Mouse (Mus musculus): ENCODE results near the gene Ncapg. TPM values are rescaled to one million over a fixed set of nuclear protein-coding genes. Genes with fewer than 3 reads are reported as not detected.
"Not testable (repeated sequence)": the region's sequence is repeated elsewhere in the genome, so short reads cannot be mapped to it uniquely, and the experiment has no call there.

Gene Ncapg
- 10 to 100 TPM in 1 of 3 experiments, 1 to 10 TPM in 2; 4.7 to 68.2 (median 8.7) TPM for polyA plus RNA-seq (2017; shearing (Covaris generic))

DNA sequence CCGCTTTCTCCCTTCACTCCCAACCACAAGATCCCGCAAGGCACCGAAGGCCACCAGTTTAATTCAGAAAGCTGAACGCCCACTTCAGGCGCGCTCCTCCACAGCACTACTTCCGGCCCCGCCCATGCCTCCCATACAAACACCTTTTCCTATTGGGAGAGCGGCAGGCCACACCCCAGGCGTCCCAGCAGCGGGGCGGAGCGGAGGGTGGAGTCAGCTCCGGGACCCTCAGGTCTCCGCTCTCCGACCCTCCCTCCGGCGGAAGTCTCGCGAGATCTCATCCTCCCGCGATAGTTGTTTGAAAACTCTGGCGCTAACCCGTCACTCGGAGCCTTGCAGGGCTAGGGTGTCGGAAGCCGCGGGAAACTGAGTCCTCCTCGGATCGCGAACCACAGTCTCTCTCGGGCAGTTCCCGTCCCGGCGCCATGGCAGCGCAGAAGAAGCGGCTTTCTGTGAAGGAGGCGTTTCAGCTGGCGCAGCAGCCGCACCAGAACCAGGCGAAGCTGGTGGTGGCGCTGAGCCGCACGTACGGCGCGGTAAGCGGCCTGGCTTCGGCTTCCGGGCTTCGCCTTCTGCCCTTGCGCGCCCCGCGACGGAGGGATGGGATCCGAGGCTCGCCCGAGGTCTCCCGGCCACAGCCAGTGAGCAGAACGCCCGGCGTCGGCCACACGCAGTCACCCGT is at the start of gene Ncapg:
Gene Ncapg (plus strand): TSS at position 322 of the 682 bp plus-strand sequence.
- ATAC-seq = peak; percentile 96

DNA sequence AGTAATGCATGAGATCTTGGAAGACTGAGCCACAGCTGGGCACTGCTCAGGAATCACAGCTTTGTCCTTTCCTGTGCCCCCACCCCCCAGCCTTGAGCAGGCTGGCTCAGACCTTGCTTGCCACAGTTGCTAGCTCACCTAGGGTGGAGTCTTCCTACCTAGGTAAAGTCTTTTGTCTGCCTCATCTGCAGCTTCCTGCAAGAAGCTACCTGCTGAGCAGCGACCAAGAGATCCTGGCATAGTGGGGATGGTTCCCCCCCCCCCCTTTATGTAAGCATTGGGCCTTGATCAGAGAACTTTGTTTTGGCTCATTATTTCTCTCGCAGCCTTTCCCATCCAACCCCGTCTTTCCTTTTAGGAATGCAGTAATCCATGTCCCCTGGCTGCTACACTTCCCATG is 48.2 kb upstream of the Ncapg start:
- no peak for ATAC-seq

DNA sequence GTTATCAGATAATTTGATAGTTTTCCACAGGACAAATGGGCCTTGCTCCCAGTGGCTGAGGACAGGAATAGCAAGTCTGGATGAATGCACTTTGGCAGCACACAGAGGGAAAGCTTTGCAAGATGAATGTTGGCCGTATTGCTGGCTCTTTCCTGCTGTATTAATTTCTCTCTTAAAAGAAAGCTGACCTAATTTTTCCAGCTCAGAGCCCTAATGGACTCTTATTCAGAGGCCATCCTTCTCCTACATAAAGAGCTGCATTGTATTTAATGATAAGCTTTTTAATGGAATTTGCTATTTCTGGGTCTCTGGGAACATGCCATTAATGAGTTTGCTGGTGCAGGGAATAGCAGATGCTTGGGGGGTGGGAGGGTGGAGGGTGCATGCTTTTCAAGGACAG is 41.9 kb upstream of the Ncapg start:
- ATAC-seq = no peak

DNA sequence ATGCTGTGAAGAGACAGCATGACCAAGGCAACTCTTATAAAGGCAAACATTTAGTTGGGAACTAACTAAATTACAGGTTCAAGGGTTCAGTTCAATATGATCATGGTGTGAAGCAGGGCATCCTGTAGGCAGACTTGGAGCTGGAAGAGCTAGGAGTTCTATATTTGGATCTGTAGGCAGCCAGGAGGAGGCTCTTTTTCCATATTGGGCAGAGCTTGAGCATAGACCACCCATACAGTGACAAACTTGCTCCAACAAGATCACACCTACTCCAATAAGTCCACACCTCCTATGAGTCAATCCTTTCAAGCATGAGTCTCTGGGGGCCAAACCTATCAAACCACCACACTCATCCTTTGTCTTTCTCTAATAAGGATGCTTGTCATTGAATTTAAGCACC is 40.2 kb upstream of the Ncapg start:
- ATAC-seq = no peak

DNA sequence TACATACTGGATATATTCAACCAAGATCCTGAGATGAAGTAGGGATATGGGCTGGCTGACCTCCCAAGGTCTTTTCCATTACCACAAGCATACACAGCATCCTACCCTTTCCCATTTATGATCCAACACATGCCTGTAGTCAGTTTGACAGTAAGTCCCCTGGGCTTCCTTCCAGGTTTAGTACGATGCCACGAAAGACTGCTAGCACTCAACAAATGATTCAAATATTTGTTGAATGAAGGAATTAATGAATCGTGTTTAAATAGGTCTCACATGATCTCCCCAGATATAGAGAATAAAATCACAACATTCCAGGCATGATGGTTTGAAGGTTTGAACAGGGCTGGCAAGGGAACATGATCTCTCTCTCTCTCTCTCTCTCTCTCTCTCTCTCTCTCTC is 31.3 kb upstream of the Ncapg start:
- no peak for ATAC-seq

DNA sequence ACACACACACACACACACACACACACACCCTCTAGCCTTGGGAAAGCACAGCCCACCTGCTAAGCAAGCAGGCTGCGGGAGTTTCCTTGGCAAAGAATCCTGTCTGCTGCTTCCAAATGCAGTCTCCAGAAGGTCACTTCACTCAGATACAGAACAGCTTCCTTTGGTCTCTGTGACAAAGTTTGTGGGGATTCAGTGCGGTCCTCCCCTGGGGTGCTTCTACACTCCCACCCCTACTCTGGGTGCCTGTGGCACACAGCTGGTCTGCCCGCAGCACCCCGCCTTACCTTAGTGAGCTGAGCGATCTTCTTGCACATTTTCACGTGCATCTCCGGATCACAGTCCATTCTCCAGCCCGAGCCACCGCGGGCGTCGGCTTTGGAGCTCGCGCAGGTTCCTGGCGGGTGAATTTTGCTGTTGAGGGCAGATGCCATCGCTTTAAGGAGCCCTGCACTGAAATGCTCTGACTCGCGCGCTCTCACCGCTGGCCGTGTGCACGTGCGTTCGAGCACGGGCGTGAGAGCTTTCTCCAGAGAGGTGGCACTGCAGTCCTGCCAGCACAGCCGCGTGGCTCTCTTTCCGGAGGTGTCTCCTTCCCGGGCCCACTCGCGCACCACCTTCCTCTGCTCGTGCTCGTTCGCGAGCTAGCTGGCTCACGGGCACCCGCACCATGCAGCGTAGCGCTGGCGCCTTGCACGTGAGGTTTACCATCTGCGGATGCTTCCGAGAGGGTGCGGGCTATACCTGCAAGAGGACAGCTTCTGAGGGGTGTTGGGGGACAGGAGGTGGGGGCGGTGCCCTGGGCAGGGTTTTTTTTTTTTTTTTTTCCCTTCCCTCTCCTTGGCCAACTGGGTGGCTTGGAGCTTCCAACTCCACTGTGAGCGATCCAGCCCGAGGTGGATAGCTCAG is 30.7 kb upstream of the Ncapg start, which contains the start of gene Fam184b:
Gene Fam184b (minus strand): TSS at position 809 of the 909 bp plus-strand sequence.
- ATAC-seq = peak; percentile 54

DNA sequence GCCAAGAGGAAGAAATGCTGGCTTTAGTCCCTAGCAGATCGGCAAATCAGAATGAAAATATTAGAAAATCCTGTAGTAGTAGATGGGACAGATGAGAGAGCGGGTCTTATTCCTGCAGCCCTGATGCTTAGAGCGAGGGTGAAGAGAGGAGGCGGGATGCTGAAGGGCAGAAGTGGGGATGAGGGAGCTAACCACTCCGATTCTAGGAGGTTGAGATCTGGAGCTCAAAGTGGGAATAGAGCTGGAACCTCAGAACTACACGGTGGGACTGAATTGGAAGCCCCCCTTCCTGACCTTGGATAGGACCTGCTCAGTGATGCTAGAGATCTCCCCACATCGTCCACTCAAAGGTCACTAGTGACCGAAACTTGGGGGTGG is 30.0 kb upstream of the Ncapg start:
- ATAC-seq = no peak

DNA sequence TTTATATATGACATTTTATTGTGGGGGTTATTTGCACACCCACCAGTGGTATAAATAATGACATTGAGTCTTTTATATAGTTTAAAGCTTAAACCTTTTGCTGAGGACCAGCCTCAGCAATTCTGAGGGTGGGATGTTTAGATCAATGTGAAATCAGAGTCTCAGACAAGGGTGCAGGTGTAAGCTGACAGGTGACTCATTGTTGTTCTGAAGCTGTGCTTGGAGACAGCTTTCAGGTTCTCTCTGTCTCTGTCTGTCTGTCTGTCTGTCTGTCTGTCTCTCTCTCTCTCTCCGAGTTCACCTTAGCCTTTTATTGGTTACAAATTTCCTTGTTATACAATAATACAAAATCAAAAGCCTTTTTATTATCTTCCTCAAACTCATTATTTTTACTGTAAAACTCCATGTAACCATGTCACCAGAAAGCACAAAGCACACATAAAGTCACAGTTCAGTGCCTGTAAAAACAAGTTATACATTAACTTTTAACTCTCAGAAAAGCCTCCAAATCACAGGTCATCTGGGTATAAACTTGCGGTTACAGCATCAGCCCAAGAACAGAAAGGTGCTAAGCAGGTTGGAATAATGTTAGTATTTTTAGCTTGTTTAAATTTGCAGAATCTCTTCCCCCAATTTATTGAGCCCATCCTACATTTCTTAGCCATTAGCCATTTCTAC is 18.6 kb upstream of the Ncapg start:
- ATAC-seq = no peak

DNA sequence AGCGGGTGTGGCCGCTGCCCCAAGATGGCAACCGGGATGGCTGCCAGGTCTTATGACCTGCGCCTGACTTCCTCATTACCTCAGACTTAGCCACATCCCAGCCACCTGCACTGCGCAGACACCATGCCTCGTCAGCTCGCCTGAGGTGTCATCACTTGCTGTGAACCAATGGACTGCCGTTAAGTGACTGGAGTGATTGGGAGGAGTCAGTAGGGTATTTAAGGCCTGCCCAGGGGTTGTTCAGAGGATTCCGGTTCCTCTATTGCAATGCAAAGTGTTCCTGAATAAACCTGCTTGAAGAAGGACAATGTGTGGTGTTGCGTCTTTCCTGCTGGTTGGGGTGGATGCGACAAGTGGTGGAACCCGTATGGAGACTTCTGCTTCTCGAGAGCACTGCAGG is 11.3 kb upstream of the Ncapg start:
- not testable (repeated sequence) for ATAC-seq

DNA sequence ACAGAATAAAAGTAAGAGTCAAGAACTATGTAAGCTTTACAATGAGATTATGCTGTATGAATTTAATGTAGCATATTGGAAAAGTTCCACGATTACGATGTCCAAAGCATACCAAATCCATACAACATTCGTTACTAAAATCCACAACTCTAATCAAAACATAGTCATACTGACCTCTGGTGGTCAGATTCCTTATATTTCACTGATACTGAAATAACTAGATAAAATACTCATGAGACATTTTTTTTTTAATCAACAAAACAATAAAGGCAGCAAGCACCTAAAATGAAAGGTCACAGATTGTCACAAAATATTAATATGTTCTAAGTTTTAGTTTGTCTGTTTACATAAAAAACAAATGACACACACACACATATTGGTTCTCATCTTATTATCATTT is 1.4 kb upstream of the Ncapg start:
- no peak for ATAC-seq

DNA sequence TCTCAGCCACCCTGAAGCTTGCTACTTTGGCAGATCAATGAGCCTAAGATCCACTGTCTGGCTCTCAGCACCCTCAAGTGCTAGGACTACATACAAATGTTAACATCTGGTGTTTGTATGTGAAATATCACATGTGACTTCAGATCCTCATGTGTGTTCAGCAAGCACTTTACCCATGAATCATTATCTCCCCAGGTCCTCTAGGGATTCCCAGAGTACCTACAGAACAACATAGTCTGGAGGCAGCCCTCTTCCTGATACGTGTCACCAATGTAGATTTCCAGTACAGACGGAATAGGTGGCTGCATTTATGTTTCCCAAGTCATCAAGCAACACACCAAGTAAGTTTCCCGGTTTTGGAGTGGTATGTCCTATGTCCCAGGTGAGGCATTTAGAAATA is 888 bp upstream of the Ncapg start:
- no peak for ATAC-seq

DNA sequence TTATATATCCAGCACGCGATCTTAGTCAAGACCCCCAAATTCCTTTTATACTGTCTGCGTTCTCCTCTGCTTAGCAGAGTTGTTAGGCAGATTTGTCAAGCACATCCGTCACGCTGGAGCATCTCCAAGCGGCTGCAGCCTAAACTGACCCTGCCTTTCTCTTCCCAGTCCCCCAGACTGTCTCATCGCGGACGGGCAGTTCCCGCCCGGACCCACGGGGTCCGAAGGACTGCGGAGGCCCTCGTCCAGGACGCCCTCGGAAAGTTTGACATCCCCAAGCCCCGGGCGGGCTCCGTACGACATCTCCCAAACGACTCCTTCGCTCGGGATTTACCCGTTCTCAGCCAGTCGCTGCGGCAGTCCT is 503 bp upstream of the Ncapg start:
- peak; percentile 12 for ATAC-seq

DNA sequence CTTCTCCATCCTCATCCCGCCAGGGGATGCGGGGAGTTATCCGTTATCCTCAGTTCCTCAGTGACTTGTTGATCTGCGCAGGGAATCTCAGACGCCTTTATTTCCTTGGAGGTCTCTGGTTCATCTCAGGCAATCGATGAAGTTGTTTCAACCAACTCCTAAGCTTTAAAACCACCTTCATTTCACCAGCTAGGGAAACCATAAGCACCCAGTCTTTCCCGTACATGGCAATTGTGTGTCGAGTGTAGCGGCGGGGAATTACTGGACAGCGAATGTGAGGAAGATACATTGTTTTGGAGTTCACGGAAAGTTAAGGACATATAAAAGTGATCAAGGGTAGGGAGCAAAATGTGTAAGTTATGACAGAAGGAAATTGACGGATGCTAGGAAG is 556 bp downstream of the Ncapg start:
- no peak for ATAC-seq

DNA sequence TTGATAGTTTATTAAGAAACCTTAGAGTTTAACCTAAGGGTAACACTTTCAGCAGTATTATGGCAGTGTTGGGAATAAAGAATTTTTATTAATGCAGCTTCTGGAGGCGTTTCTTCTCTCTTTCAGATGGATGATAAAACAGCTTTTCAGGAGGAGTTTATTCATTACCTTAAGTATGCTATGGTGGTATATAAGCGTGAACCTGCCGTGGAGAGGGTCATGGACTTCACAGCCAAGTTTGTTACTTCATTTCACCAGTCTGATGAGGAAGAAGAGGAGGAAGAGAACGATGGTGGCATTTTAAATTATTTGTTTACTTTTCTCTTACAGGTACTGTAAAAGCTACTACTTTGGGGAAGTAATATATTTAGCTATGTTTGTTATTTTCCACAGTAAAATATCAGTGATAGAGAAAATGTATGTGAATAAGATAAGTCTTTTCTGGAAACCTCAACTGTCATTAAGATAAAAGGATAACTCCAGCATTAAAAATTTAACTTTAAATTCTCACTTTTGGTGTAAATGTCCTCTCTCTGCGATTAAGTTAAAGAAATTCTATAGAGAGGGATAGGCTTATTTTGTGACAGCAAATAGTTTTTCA is 1.3 kb downstream of the Ncapg start:
- ATAC-seq = no peak

DNA sequence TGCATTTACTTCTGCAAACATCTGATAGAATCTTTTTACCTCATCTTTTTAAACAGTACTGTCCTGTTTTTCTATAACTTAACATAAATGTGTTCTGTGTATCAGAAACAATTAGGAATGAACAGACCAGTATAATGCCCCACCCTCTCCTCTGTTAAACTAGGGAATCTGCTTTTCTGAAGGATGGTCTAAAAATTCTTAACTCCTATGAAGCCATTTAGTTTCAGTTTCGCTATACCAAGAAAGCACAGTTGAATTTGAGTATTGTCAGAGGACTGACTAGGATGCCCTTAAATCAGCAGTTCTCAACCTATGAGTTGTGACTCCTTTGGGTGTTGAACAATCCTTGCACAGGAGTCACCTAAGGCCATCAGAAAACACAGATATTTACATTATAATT is 5.3 kb downstream of the Ncapg start:
- peak; percentile 78 for ATAC-seq

DNA sequence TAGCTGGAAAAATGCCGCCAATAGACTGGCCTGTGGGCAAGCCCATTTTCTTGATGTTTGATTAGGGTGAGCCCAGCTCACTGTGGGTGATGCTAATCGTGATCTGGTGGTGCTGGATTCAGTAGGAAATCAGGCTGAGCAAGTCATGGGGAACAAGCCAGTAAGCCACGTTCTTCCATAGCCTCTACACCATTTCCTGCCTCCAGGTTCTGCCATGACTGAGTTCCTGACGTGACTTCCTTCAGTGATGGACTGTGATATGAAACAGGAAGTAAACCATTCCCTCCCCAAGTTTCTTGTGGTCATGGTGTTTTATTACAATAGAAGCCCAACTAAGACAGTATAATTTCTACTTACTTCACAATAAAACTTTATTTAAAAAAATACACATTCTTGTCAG is 7.9 kb downstream of the Ncapg start:
- ATAC-seq = peak; percentile 27

DNA sequence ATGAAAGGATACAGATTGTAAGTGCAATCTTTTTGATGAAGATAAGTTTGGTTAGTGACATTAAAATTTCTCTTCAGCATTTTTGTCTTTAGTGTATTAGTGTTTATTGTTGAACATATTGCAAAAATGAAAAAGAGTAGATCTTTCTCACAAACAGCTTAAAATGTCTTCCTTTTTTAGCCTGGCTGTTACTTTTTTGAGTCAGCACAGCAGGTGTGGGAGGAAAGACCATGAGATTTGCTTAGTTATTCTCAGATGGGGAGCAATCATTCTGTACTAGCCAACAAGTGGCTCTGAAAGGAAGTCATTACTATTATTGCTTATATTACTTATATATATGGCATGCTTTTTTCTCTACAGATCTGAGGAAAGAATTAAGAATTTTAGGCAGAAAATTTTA is 10.2 kb downstream of the Ncapg start:
- no peak for ATAC-seq

DNA sequence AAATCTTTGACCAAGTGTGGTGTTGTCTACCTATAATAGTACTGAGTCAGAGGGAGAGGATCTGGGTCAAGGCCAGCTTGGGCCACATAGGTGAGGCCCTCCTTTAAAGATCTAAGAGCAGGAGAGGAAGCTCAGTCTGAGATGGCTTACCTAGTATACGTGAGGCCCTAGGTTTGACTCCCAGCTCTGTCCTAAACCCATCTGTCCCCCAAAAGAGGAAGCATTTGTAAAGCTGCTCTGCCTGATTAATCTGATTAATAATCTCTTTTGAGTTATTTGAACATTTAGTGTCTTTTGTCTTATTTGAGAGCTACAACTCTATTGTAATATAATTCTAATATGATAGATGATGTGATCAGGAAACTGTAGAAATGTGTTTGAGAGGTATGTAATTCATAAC is 13.7 kb downstream of the Ncapg start:
- no peak for ATAC-seq

DNA sequence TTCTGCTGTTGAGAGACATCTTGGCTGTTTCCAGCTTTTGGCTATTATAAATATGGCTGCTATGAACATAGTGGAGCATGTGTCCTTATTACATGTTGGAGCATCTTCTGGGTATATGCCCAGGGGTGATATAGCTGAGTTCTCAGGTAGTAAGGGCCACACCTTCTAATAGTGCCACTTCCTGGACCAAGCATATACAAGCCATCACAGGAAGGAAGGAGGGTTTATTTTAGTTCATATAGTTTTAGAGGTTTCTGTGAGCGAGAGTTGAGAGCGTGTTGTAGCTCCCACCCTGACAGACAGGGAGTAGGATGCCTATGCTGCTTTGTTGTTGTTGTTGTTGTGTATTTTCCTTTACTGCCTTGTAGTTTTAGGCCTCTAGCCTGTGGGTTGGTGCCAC is 15.5 kb downstream of the Ncapg start:
- peak; percentile 38 for ATAC-seq

DNA sequence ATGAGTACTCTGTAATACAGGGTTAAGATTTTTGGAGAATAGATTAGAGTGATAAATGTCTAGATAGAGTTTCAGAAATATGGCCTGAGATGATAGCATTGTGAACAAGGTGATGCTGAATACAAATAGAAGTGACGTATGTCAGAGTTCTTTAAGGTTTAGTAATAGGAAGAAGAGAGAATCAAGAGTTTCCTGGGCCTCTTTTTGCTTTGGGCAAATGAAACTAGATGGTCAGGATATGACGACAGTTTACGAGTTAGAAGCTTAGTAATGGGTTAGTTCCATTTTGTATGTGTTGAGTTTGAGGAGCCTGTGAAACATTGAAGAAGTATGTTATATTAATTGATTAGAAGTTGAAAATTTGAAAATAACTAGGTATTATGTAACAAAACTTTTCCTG is 16.5 kb downstream of the Ncapg start:
- ATAC-seq = no peak

DNA sequence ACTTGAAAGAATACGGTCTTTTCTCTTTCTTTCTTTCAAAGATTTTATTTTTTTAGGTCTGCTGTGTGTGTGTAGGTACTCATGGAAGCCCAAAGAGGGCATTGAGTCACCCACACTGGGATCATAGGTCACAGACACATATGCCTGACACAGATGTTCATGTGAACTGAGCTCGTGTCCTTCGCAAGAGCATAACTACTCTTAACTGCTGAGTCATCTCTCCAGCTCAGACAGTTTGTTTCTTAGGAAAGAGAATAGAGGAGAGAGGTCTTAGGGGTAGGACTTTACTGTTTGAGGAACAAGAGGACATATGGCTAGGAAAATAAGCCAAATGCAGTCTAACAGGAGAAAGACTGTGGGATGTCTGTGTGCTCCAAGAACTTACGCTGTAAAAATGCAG is 19.4 kb downstream of the Ncapg start:
- ATAC-seq = no peak

DNA sequence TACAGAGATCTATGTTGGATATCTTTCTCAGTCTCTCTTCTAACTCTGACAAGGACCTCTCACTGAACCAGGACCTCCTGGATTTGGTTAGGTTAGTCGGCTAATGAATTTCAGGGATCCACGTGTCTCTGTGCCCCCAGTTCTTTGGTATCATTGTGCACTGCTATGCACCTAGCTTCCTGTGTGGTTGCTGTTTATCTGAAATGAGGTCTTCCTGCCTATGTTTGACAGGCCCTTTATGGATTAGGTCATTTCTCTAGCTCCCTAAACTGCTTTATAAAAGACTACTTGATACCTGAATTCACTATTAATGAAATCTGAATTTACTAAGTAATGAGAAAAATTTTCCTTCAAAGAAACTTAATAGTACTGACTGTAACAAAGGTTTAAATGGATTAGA is 21.1 kb downstream of the Ncapg start:
- no peak for ATAC-seq

DNA sequence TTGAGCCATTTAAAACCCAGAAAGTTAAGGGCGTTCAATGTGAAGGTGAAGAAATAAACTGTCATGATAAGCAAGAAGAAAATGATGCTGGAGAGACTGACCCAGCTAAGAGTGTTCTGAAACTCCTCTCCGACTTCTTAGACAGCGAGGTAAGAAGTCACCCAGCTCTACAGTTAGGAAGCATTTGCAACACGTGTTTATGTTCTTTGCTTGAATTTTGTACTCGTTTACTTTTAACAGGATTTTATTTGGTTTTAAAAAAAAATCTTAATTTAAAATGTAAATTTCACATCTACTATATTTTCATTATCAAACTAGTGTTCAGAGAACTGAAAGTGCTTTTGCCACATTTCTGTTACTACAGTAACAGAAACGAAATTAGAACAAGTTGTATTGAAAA is 22.0 kb downstream of the Ncapg start:
- ATAC-seq = no peak

Measured in inflammation-experienced regulatory T-cells, adult 6 months (primary cell).